Mouse (Mus musculus): Measurements from ENCODE around the gene Ina.

- TF ChIP-seq GATA1 (IDR thresholded peaks at IDR 0.05; ENCODE audit: low read length) (no peak), TAL1 (IDR thresholded peaks at IDR 0.05; ENCODE audit: low read length) (no peak)
These were observed 24.9 kb upstream of the Ina start for GRCm38 (mm10) chr19:46989479-46990152.
